Mouse (Mus musculus): ENCODE measurements at regions not wholly inside any gene's neighbourhood (a gene's known extent, or its start where the extent isn't known, plus 50 kb on each side); places are given as distances from the start of the nearest gene placed in this dataset.
A peak's percentile ranks its signal among the peaks of the same experiment; 100 is the strongest.

DNA sequence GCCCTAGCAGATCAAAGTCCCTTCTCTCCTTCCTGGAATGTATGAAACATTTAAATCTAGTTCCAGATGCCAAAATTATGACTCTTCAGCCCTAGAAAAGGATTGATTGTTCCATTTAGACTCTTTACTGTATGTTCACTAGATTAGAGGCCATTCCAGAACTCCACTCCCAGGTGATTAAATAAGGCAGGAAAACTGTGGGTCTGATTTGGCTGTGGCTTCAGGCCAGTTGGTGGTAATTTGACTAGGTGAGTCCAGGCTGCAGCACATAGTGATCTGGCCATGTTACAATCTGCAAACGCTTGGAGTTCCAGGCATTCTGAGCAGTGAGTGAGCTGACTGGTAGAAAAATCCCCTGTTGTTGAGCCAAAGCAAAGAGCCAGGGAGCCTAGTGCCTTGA, 875.0 kb upstream of the A1bg start:
- Histone ChIP-seq H3K27me3 (ENCODE audit: control insufficient read depth, insufficient read depth, low read length, poor library complexity, severe bottlenecking) (no peaks in the 10 kb centered on the region), H3K36me3 (ENCODE audit: control insufficient read depth, insufficient read depth, low read length, poor library complexity, severe bottlenecking) (no peaks in the 10 kb centered on the region)
- no peak for DNase-seq (ENCODE audit: low read depth, low spot score)

DNA sequence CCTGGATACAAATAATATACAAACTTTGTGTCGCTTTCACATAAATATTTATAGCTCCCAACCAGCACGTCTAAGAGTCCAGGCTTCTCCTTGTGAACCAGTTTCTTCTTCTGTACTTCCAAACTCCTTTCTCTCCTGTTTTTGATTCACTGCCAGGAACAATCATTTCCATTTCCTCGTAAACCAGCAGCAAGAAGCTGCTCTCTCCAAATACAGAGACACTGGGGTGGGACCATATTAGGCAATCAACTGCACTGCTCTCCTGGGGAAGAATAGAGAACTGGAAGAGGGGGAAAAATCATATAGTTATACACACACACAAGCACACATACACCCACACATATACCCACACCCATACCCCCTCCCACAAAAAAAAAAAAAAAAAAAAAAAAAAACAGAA, 871.7 kb upstream of the A1bg start:
- no peak for DNase-seq (ENCODE audit: low read depth, low spot score)
- Histone ChIP-seq H3K27me3 (ENCODE audit: control insufficient read depth, insufficient read depth, low read length, poor library complexity, severe bottlenecking) (no peaks in the 10 kb centered on the region), H3K36me3 (ENCODE audit: control insufficient read depth, insufficient read depth, low read length, poor library complexity, severe bottlenecking) (no peaks in the 10 kb centered on the region)

DNA sequence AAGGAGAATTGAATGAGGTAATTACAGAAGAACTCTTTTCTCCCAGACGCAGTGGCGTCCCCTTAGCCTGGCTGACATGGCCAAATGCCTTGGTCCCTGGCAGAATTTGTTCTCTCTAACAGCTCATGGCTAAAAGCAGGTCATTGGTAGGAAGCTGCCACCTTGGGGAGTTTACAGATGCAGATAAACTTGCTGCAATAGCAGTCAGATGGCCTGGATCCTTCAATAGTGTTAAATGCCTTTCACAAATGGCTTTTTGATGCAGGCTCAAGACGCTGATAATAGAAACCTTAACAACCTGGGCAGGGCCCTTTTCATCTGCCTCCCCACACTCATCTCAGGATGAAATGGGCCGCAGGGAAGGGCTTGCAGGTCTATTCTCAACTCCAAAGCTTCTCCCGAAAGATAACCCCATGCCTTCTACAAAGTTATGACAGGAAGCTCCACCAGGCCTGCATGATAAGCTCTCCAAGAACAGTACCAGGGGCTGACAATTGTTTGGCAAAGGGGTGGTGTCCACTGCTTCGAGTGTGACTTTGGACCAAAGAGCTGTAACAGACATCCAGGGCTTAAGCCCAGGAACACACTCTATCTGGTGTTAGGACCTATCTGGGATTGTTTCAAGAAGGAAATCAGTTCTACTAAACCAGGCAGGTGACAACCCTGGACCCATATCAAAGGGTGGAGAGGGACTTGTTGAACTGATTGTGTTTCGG, 867.2 kb upstream of the A1bg start:
- Histone ChIP-seq H3K27me3 (ENCODE audit: control insufficient read depth, insufficient read depth, low read length, poor library complexity, severe bottlenecking) (no peaks in the 10 kb centered on the region), H3K36me3 (ENCODE audit: control insufficient read depth, insufficient read depth, low read length, poor library complexity, severe bottlenecking) (no peaks in the 10 kb centered on the region)
- no peak for DNase-seq (ENCODE audit: low read depth, low spot score)

DNA sequence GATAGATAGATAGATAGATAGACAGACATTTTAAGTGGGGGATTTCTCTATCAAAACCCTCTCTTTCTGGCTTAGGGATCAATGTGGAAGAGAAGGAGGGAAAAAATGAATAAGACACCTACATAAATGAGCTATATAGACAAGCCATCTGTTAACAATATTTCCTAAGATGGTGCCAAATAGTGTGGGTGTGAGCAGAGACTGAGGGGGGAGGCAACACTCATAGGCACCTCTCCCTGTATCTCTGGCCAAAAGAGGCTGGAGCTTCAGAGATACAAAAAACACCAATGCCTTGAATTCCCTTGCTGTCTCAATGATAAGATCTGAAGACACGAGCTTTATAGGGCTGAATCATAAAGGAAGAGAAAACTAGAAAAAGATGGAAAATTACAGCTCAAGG, 864.2 kb upstream of the A1bg start:
- Histone ChIP-seq H3K27me3 (ENCODE audit: control insufficient read depth, insufficient read depth, low read length, poor library complexity, severe bottlenecking) (no peaks in the 10 kb centered on the region), H3K36me3 (ENCODE audit: control insufficient read depth, insufficient read depth, low read length, poor library complexity, severe bottlenecking) (no peaks in the 10 kb centered on the region)
- DNase-seq (ENCODE audit: low read depth, low spot score), result no peak

DNA sequence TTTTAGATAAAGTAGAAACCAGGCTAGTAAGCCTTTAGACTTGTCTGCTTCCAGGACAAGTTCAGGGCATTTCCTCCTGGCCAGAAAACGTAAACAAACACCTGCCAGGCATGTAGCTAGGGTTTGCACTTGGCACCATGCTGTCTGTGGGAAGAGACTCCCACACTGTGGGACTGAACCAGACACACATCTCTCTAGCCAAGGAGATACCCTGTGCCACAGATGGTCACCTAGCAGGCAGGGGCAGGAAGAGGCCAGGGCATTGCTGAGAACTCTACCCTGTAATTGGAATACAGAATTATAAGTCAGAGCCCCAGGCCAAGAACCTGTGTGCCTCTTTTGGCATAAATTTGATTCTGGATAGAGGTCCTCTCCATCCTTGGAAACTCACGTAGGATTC, 858.7 kb upstream of the A1bg start:
- DNase-seq (ENCODE audit: low read depth, low spot score), result no peak
- no peaks in the 10 kb centered on the region for H3K27me3 ChIP-seq (ENCODE audit: control insufficient read depth, insufficient read depth, low read length, poor library complexity, severe bottlenecking)
- H3K36me3 ChIP-seq (ENCODE audit: control insufficient read depth, insufficient read depth, low read length, poor library complexity, severe bottlenecking), result no peaks in the 10 kb centered on the region

DNA sequence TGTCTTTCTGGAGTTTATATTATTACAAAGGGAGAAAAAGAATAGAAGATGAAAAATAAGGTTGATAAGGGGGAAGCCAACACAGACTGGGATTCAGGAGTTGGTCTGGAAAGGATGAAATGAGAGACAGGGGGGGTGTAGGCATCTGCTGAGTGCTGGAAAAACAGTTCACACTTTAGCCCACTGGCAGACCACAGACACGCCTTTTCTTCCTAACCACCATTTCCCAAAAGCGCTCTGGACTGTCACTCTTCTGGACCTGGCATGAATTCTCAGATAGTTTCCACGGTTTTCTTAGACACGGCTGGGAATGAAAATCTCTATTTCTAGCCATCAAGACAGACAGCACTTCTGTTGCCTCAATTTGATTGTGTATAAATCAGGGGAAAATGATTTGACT, 850.2 kb upstream of the A1bg start:
- Histone ChIP-seq H3K36me3 (ENCODE audit: control insufficient read depth, insufficient read depth, low read length, poor library complexity, severe bottlenecking) (no peaks in the 10 kb centered on the region), H3K27me3 (ENCODE audit: control insufficient read depth, insufficient read depth, low read length, poor library complexity, severe bottlenecking) (no peaks in the 10 kb centered on the region)
- DNase-seq (ENCODE audit: low read depth, low spot score), result no peak

DNA sequence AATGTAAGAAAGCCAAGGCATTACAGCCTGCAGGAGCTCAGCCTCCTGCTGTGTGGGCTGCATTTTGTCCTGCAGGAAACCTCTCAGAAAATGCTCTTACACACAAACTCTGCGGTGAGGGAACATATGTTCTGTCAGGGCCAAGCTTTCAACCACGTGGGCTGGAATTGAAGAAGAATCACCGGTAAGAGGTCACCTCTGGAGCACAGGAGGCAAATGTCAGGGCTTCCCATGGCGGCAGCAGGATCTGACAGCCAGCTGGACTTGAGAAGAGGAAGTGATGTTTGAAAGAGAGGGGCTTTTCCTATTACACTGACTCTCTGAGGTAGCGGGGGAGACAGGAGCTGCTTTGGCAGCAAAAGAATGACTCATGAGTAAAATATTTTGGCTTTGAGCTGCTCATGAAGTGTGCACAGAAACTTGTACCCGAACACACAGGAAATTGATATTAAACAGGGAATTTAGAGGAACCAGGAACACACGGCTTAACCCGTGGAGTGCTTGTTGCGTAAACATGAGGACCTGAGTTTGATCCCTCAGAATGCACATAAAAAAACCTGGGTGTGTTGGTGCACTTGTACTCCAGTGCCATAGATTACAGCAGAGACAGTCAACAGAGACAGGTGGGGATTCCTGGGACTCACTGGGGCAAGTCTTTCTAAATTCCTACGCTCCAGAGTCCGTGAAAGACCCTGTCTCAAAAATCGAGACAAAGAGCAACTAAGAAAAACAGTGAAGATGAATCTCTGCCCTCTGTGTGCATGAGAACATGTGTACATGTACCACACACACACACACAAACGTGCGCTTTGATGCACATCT, 848.1 kb upstream of the A1bg start:
- peak; percentile 6 for DNase-seq (ENCODE audit: low read depth, low spot score)
- Histone ChIP-seq H3K36me3 (ENCODE audit: control insufficient read depth, insufficient read depth, low read length, poor library complexity, severe bottlenecking) (no peaks in the 10 kb centered on the region), H3K27me3 (ENCODE audit: control insufficient read depth, insufficient read depth, low read length, poor library complexity, severe bottlenecking) (no peaks in the 10 kb centered on the region)

DNA sequence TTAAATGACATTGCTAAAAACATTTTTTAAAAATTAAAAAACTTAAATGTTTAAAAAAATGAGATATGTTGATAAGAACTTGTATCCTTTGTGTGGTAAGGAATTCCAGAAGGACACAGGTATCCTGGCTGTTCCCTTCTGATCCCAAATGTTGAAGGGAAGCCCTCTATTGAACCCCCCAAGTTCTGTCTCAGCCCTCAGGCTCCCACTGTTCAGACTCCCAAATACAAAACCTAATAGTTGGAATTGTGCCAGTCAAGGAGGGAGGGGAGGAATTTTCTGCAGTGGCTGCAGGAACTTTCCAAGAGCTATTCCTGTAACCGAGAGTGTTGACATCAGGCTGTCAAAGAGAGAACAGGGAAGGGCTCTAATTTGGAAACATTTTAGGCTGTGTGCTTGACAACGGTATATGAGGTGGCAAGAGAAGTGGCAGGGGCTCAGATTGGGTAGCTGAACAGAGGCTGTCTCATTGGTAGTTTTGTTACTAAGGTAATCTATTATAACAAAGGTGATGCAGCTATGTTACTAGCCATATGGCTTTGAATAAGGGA, 843.8 kb upstream of the A1bg start:
- no peaks in the 10 kb centered on the region for H3K27me3 ChIP-seq (ENCODE audit: control insufficient read depth, insufficient read depth, low read length, poor library complexity, severe bottlenecking)
- no peaks in the 10 kb centered on the region for H3K36me3 ChIP-seq (ENCODE audit: control insufficient read depth, insufficient read depth, low read length, poor library complexity, severe bottlenecking)
- no peak for DNase-seq (ENCODE audit: low read depth, low spot score)

DNA sequence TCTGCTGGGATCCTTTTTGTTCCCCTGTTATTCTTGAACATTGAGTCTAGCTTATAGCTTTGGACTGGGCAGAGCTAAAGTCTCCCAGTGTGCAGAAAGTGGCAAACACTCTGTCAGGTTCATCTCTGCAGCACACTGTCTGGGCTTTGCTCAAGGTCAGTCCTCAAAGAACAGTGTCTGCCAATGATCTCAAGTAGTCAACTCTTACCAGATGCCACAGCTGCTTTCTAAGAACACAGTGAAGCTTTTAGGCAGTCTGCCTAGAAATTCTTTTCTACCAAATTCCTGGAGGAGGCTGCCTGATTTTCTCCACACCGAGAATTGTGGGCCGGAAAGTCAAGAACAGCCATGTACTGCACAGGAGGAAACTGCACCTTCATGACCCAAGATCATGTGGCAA, 831.0 kb upstream of the A1bg start:
- Histone ChIP-seq H3K27me3 (ENCODE audit: control insufficient read depth, insufficient read depth, low read length, poor library complexity, severe bottlenecking) (no peaks in the 10 kb centered on the region), H3K36me3 (ENCODE audit: control insufficient read depth, insufficient read depth, low read length, poor library complexity, severe bottlenecking) (no peaks in the 10 kb centered on the region)
- no peak for DNase-seq (ENCODE audit: low read depth, low spot score)

DNA sequence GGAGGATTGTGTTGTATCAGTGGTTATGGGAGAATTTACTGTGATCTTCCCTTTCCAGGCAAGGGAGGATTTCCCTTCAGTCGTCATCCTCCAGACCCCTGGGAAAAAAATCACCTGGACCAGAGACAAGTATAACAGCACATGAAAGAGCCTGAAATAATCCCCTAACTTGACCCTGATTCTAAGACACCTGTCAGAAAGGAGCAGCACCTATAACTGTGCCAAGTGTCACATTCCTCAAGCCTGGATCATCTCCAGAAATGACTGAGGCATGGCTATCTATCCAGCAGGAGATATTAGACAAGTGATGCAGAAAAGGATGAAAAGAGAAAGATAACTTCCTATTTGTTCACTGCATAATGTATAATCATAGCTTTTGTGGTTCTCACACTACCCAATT, 800.9 kb upstream of the A1bg start:
- Histone ChIP-seq H3K27me3 (ENCODE audit: control insufficient read depth, insufficient read depth, low read length, poor library complexity, severe bottlenecking) (no peaks in the 10 kb centered on the region), H3K36me3 (ENCODE audit: control insufficient read depth, insufficient read depth, low read length, poor library complexity, severe bottlenecking) (no peaks in the 10 kb centered on the region)
- no peak for DNase-seq (ENCODE audit: low read depth, low spot score)

DNA sequence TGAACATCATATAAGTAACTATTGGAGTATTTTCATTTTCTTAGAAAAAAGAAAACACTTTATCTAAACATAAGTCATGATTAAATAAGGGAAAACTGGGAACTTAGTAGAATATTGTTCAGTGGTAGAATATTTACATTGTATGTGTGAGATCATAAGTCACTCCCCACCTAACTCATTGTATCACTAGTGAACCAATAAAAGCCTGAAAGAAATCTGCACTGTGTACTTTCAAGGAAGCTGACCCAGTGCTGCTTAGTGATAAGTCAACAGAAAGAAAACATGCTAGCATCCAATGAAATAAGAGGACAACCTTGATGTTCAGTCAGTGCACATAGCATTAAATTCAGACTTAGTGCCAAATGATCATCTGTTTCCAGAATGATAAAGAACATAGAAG, 795.7 kb upstream of the A1bg start:
- Histone ChIP-seq H3K27me3 (ENCODE audit: control insufficient read depth, insufficient read depth, low read length, poor library complexity, severe bottlenecking) (no peaks in the 10 kb centered on the region), H3K36me3 (ENCODE audit: control insufficient read depth, insufficient read depth, low read length, poor library complexity, severe bottlenecking) (no peaks in the 10 kb centered on the region)
- DNase-seq (ENCODE audit: low read depth, low spot score), result no peak

DNA sequence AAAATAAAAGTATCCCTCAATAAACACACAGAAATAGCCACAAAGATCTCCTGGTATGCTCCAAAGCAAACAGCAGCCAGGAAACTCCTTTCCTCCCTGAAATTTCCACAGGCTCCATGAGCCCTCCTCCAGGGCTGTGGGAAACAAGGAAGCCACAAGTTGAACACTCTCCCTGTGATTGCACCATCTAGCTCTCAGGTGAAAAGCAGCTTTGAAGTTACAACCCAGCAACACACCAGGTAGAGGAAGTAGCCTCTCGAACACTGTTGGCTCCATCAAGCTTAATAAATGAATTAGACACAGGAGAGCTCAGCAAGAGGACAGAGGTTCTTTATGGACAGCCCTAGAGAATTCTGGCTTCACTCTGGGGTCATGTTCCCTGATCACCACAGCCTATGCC, 794.4 kb upstream of the A1bg start:
- DNase-seq (ENCODE audit: low read depth, low spot score), result no peak
- no peaks in the 10 kb centered on the region for H3K27me3 ChIP-seq (ENCODE audit: control insufficient read depth, insufficient read depth, low read length, poor library complexity, severe bottlenecking)
- H3K36me3 ChIP-seq (ENCODE audit: control insufficient read depth, insufficient read depth, low read length, poor library complexity, severe bottlenecking), result no peaks in the 10 kb centered on the region

DNA sequence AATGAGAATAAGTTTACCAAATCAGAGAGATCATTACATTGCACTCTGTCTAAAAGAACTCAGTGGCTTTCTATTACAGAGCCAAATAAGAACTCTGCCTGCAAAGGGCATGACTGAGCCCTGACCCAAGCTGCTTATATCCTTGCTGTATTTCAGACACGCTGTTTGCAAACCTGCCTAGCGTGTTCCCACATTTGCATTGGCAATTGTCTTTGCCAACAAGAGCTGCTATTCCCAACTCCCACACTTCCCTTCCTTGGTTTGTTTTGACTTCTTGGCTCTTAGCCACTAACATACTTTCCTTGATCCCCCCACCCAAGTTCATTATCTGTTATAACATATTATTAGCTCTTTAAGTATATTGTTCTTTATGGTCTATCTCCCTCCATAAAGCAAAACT, 791.1 kb upstream of the A1bg start:
- no peak for DNase-seq (ENCODE audit: low read depth, low spot score)

DNA sequence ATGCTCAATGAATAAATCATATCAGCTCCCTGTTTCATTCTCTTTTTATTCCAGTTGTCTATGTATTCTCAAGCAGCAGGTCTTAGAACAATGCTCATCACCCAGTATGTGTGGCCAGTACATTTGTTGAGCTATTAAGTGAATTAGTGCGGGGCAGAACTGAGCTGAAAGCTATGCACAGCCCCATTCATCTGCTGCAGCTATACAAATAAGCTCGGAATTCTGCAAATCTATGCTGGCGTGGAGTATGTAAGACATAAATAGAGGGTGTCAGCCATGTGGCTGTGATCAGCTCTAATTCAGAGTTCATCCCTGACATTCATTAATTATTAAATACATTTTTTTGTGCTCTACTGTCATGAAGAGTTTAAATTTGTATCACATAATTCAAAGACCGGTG, 786.1 kb upstream of the A1bg start:
- DNase-seq (ENCODE audit: low read depth, low spot score), result no peak
- no peaks in the 10 kb centered on the region for H3K36me3 ChIP-seq (ENCODE audit: control insufficient read depth, insufficient read depth, low read length, poor library complexity, severe bottlenecking)
- H3K27me3 ChIP-seq (ENCODE audit: control insufficient read depth, insufficient read depth, low read length, poor library complexity, severe bottlenecking), result no peaks in the 10 kb centered on the region

More for the DNA sequence above, 791.1 kb upstream of the A1bg start:
- H3K36me3 ChIP-seq (ENCODE audit: control insufficient read depth, insufficient read depth, low read length, poor library complexity, severe bottlenecking), result no peaks in the 10 kb centered on the region
- H3K27me3 ChIP-seq (ENCODE audit: control insufficient read depth, insufficient read depth, low read length, poor library complexity, severe bottlenecking), result no peaks in the 10 kb centered on the region

DNA sequence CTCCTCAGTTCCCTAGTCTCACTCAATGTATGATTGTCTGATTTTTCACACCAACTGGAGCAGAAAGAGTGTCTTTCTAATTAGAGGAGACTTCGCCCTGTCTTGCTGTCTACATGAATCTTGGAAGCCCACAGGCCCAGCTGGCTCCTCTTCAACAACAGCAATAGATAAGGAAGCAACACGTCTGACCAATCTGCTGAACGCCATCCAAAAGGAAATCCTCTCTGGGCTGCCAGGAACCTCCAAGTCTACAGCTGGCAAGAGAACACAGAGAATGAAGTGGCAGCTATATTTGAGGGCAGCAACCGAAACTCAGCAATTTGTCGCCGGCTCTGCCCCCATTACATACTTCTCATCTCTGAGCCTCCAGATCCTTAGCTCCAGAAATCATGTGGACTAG, 785.1 kb upstream of the A1bg start:
- no peak for DNase-seq (ENCODE audit: low read depth, low spot score)
- H3K36me3 ChIP-seq (ENCODE audit: control insufficient read depth, insufficient read depth, low read length, poor library complexity, severe bottlenecking), result no peaks in the 10 kb centered on the region
- no peaks in the 10 kb centered on the region for H3K27me3 ChIP-seq (ENCODE audit: control insufficient read depth, insufficient read depth, low read length, poor library complexity, severe bottlenecking)

Measured in splenic B cell, adult 2 months (primary cell).